Mouse (Mus musculus) right cerebral cortex, postnatal 25 days (tissue): Measurements from ENCODE around the gene Jup.
"Not testable (repeated sequence)": the region's sequence is repeated elsewhere in the genome, so short reads cannot be mapped to it uniquely, and the experiment has no call there.

ENCODE experiments used
- DNase-seq: peaks from one replicate; pipeline ENCODE4 v3.0.0; 2022

Jup gene

GRCm38 (mm10) chr11:100355972-100356818 lies 41.4 kb downstream of the Jup start, which contains the start of gene Hap1:
Gene Hap1, minus strand, starts transcription at chr11:100356128.
- peak; percentile 75 for DNase-seq

GRCm38 (mm10) chr11:100355151-100355951 lies 42.2 kb downstream of the Jup start:
- DNase-seq = peak; percentile 61

- no peak for DNase-seq
These were observed 45.3 kb downstream of the Jup start for GRCm38 (mm10) chr11:100352076-100352857.

GRCm38 (mm10) chr11:100344269-100344668 lies 53.3 kb downstream of the Jup start:
- DNase-seq = no peak

- DNase-seq = no peak
These were observed 61.8 kb downstream of the Jup start for GRCm38 (mm10) chr11:100335731-100336130.

GRCm38 (mm10) chr11:100333944-100334457 lies 63.6 kb downstream of the Jup start, which contains the start of gene Gast:
Gene Gast, plus strand, starts transcription at chr11:100334407.
- no peak for DNase-seq

GRCm38 (mm10) chr11:100332766-100333515 lies 64.6 kb downstream of the Jup start:
- DNase-seq = peak; percentile 59

GRCm38 (mm10) chr11:100330816-100331375 lies 66.7 kb downstream of the Jup start:
- DNase-seq = not testable (repeated sequence)

- no peak for DNase-seq
These were observed 67.3 kb downstream of the Jup start for GRCm38 (mm10) chr11:100330235-100330634.

- no peak for DNase-seq
These were observed 69.8 kb downstream of the Jup start for GRCm38 (mm10) chr11:100327761-100328160.

GRCm38 (mm10) chr11:100327316-100327715 lies 70.2 kb downstream of the Jup start:
- no peak for DNase-seq

- no peak for DNase-seq
These were observed 72.4 kb downstream of the Jup start for GRCm38 (mm10) chr11:100325062-100325629.

GRCm38 (mm10) chr11:100323578-100323977 lies 74.0 kb downstream of the Jup start:
- DNase-seq = peak; percentile 43

- no peak for DNase-seq
These were observed 74.8 kb downstream of the Jup start for GRCm38 (mm10) chr11:100322591-100323258.

GRCm38 (mm10) chr11:100321479-100322305 lies 75.9 kb downstream of the Jup start:
- DNase-seq = not testable (repeated sequence)

- DNase-seq = not testable (repeated sequence)
These were observed 76.7 kb downstream of the Jup start for GRCm38 (mm10) chr11:100320701-100321410.

GRCm38 (mm10) chr11:100320172-100320630 lies 77.4 kb downstream of the Jup start:
- DNase-seq = peak; percentile 91

- peak; percentile 100 for DNase-seq
These were observed 77.9 kb downstream of the Jup start, which contains the start of gene Eif1 for GRCm38 (mm10) chr11:100319492-100320171. Gene Eif1, plus strand, starts transcription at chr11:100319885.
